Mouse (Mus musculus) lung, postnatal 0 days (tissue): ENCODE measurements at regions not wholly inside any gene's neighbourhood (a gene's known extent, or its start where the extent isn't known, plus 50 kb on each side); places are given as distances from the start of the nearest gene placed in this dataset.
A peak's percentile ranks its signal among the peaks of the same experiment; 100 is the strongest.

Source experiments
- ATAC-seq: fragments of 200-750 bp; cut with Nextera tagmentation; 2 replicates; pipeline ENCODE4 v1.8.0; 2017; ENCODE audit warnings: moderate library complexity
- DNase-seq: peaks from one replicate; pipeline ENCODE4 v3.0.0-alpha.2; 2016; ENCODE audit warnings: low spot score
- H3K27ac ChIP-seq: fragments of 300-500 bp; sonication (generic); 2 replicates; pipeline ENCODE4 v1.5.1; 2014; ENCODE audit warnings: antibody characterized with exemption, mild to moderate bottlenecking, low read length, mixed read lengths
- H3K27me3 ChIP-seq: fragments of 300-500 bp; sonication (generic); replicated peaks from 2 replicates; pipeline ENCODE4 v1.6.1; 2014; ENCODE audit warnings: low read length, mixed read lengths; ENCODE audit not compliant: insufficient read depth
- H3K36me3 ChIP-seq: fragments of 300-500 bp; sonication (generic); 2 replicates; pipeline ENCODE4 v1.6.1; 2014; ENCODE audit warnings: low read length, mixed read lengths; ENCODE audit not compliant: insufficient read depth
- H3K4me1 ChIP-seq: fragments of 300-500 bp; sonication (generic); 2 replicates; pipeline ENCODE4 v1.6.1; 2014; ENCODE audit warnings: antibody characterized with exemption, low read depth, low read length, mixed read lengths; ENCODE audit not compliant: insufficient read depth
- H3K4me2 ChIP-seq: fragments of 300-500 bp; sonication (generic); replicated peaks from 2 replicates; pipeline ENCODE4 v1.6.1; 2014; ENCODE audit warnings: low read depth, mild to moderate bottlenecking, low read length, moderate library complexity, mixed read lengths
- H3K4me3 ChIP-seq: fragments of 300-500 bp; sonication (generic); 2 replicates; pipeline ENCODE4 v1.5.1; 2014; ENCODE audit warnings: low read depth, low read length
- H3K9ac ChIP-seq: fragments of 300-500 bp; sonication (generic); replicated peaks from 2 replicates; pipeline ENCODE4 v1.6.1; 2014; ENCODE audit warnings: low read depth, mild to moderate bottlenecking
- H3K9me3 ChIP-seq: fragments of 300-500 bp; sonication (generic); 2 replicates; pipeline ENCODE4 v1.6.1; 2016; ENCODE audit warnings: low read length, mixed read lengths
- CTCF ChIP-seq: IDR thresholded peaks from 2 replicates; pipeline ENCODE4 v1.5.1; 2016; ENCODE audit warnings: antibody characterized with exemption, mild to moderate bottlenecking
- EP300 ChIP-seq: IDR thresholded peaks from 2 replicates; pipeline ENCODE4 v1.6.1; 2016; ENCODE audit warnings: antibody characterized with exemption, mild to moderate bottlenecking, control low read depth
- WGBS: fragments of 180-500 bp; shearing (Covaris S2); extraction: QIAGEN DNeasy Blood & Tissue Kit; methylation state at CpG from one replicate; pipeline ENCODE4 v1.1.7; 2014; 5-methylcytosine and 5-hydroxymethylcytosine counted together

GRCm38 (mm10) chr16:21274012-21274528, 69.5 kb downstream of the Ephb3 start:
- Histone ChIP-seq H3K36me3 (no peaks in the 10 kb centered on the region), H3K9ac (no peak overlapping the region), H3K4me3 (no peak overlapping the region), H3K4me2 (no peak overlapping the region), H3K27me3 (no peaks in the 10 kb centered on the region), H3K9me3 (no peaks in the 10 kb centered on the region), H3K4me1 (peaks cover 7% of the 10 kb centered on the region; the same call in 1 of the 2 replicates), H3K27ac (no peak overlapping the region)
- WGBS = 13% methylated on average over 2 of the region's 2 CpGs
- DNase-seq = no peak
- ATAC-seq = no peak
- TF ChIP-seq CTCF = no peak
- TF ChIP-seq EP300 = no peak

- H3K4me2 ChIP-seq = no peak overlapping the region
- DNase-seq = no peak
- TF ChIP-seq EP300 (no peak), CTCF (no peak)
- peaks cover 5% of the 10 kb centered on the region; the same call in 1 of the 2 replicates for H3K4me1 ChIP-seq
- no peaks in the 10 kb centered on the region for H3K36me3 ChIP-seq
- no peak overlapping the region for H3K9ac ChIP-seq
- no peaks in the 10 kb centered on the region for H3K9me3 ChIP-seq
- ATAC-seq = no peak
- no peaks in the 10 kb centered on the region for H3K27me3 ChIP-seq
- H3K4me3 ChIP-seq = no peak overlapping the region
- WGBS = 90% methylated on average over 11 of the region's 11 CpGs
- H3K27ac ChIP-seq = no peak overlapping the region
Measured at GRCm38 (mm10) chr16:21277789-21278342, 73.3 kb downstream of the Ephb3 start.

- Histone ChIP-seq H3K4me2 (no peak overlapping the region), H3K36me3 (no peaks in the 10 kb centered on the region), H3K4me1 (0 out of 2 replicates have a peak, but pooled peaks cover 5% of the 10 kb centered on the region), H3K9ac (no peak overlapping the region), H3K9me3 (no peaks in the 10 kb centered on the region), H3K4me3 (no peak overlapping the region), H3K27ac (no peak overlapping the region), H3K27me3 (no peaks in the 10 kb centered on the region)
- WGBS = 97% methylated on average over 7 of the region's 7 CpGs
- ATAC-seq (no peak), DNase-seq (no peak)
- TF ChIP-seq CTCF (no peak), EP300 (no peak)
Measured at GRCm38 (mm10) chr16:21278387-21278786, 73.8 kb downstream of the Ephb3 start.

GRCm38 (mm10) chr16:21280200-21280627, 75.7 kb downstream of the Ephb3 start:
- Histone ChIP-seq H3K9ac (no peak overlapping the region), H3K4me2 (no peak overlapping the region), H3K4me3 (no peak overlapping the region), H3K4me1 (no peaks in the 10 kb centered on the region), H3K27me3 (no peaks in the 10 kb centered on the region), H3K9me3 (no peaks in the 10 kb centered on the region), H3K36me3 (no peaks in the 10 kb centered on the region), H3K27ac (no peak overlapping the region)
- no peak for DNase-seq
- no peak for TF ChIP-seq EP300
- no peak for TF ChIP-seq CTCF
- peak; percentile 36 for ATAC-seq
- 79% methylated on average over 4 of the region's 4 CpGs for WGBS

GRCm38 (mm10) chr16:21281958-21282730, 77.6 kb downstream of the Ephb3 start:
- H3K9ac ChIP-seq = no peak overlapping the region
- ATAC-seq = no peak
- no peaks in the 10 kb centered on the region; the same call in 1 of the 2 replicates for H3K4me1 ChIP-seq
- DNase-seq = peak; percentile 51
- H3K4me2 ChIP-seq = no peak overlapping the region
- 23% methylated on average over 13 of the region's 20 CpGs for WGBS
- no peak overlapping the region for H3K27ac ChIP-seq
- TF ChIP-seq EP300 = no peak
- no peak for TF ChIP-seq CTCF
- H3K4me3 ChIP-seq = no peak overlapping the region
- no peaks in the 10 kb centered on the region for H3K27me3 ChIP-seq
- H3K9me3 ChIP-seq = no peaks in the 10 kb centered on the region
- no peaks in the 10 kb centered on the region for H3K36me3 ChIP-seq

GRCm38 (mm10) chr16:21286099-21286498, 81.5 kb downstream of the Ephb3 start:
- Histone ChIP-seq H3K4me2 (no peak overlapping the region), H3K27me3 (no peaks in the 10 kb centered on the region), H3K4me3 (no peak overlapping the region), H3K27ac (no peak overlapping the region), H3K4me1 (no peaks in the 10 kb centered on the region; the same call in 1 of the 2 replicates), H3K9ac (no peak overlapping the region), H3K9me3 (no peaks in the 10 kb centered on the region), H3K36me3 (no peaks in the 10 kb centered on the region)
- DNase-seq = peak; percentile 36
- WGBS = 14% methylated on average over 4 of the region's 4 CpGs
- ATAC-seq = peak; percentile 22; the same call in 1 of the 2 replicates
- TF ChIP-seq CTCF (no peak; the same call in 1 of the 2 replicates), EP300 (no peak)
